Comparison of ENCODE assay signal across 22 mouse cellular contexts in the genomic region with DNA sequence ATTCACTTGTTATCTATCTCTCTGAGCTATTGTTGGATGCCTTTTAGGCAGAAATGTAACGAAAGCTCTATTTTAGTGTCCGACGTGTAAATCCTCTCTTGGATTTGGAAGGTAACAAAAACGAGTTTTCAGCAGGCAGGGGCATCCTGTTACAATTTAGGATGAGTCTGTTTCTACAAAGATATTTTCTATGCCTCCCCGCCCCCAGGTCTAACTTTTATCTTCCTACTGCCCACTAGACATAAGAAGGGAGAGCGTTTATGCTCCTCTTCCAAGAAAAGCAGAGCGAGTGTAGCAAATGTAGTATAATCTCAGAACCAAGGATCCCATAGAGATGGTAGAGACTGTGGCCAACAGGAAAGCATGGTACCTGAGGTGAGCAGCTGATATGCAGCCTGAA.
DNase-seq lines count a peak whose midpoint lies in the region; ATAC-seq lines count a peak whose summit lies in the region.
"Had no signal": no experiment of that assay in that cellular context is flagged by ENCODE, and none has a peak within 500 bp of the region (broad histone marks: within the 10 kb centered on the region; RNA-seq: fewer than 3 reads in every experiment).

No protein-coding gene starts in this region.

- intact Hi-C loops in left cerebral cortex, postnatal 36 days (cut with DNase I) = no loop called here

- DNase-seq in frontal cortex, postnatal 10 days (ENCODE audit: low spot score in 2 of 2) = no peak
- peak; percentile 6 for DNase-seq in left cerebral cortex, adult 11 months (ENCODE audit: low spot score)
- DNase-seq in left cerebral cortex, postnatal 36 days (ENCODE audit: low spot score in 2 of 2) = no peak
- peak; percentile 6 to 17 for DNase-seq in right cerebral cortex, adult 2 months (ENCODE audit: low spot score in 2 of 2)
- no peak for DNase-seq in right cerebral cortex, adult 18-20 months
- DNase-seq in brain, adult 2 months (ENCODE audit: low read depth, low spot score) = peak; percentile 43
- no peak for DNase-seq in kidney, adult 18-20 months
- DNase-seq: adrenal gland, adult 8-10 months; adrenal gland, postnatal 14 days; adrenal gland, postnatal 36 days; B cell, adult 2 months; cerebellum, adult 11-12 months; cerebellum, adult 2 months; cerebellum, adult 9-10 months; cerebellum, postnatal 10 days; cerebellum, postnatal 25 days had no signal

- peak; percentile 78 for ATAC-seq in frontal cortex, adult (ENCODE audit: low TSS enrichment)
- ATAC-seq: activated CD4-positive, CD25-positive, alpha-beta regulatory T cell, adult 4 months; CD4-positive, CD25-positive, alpha-beta regulatory T cell, adult 4 months; forebrain, embryonic 13.5 days; forebrain, embryonic 15.5 days; Patski had no signal

Comparison
In these comparisons a context has a peak if more than half of its experiments do, and no peak if none do; other contexts are left out.
1. DNase-seq: peak in left cerebral cortex, adult 11 months (single experiment), right cerebral cortex, adult 2 months (2 of 2) and brain, adult 2 months (single experiment); none in frontal cortex, postnatal 10 days (0 of 2), left cerebral cortex, postnatal 36 days (0 of 2), right cerebral cortex, adult 18-20 months (single experiment) and kidney, adult 18-20 months (single experiment).